Mouse (Mus musculus): Measurements from ENCODE around the gene Mbd4. TPM values are rescaled to one million over a fixed set of nuclear protein-coding genes. Genes with fewer than 3 reads are reported as not detected.

Gene Mbd4
- polyA plus RNA-seq (2016; fragmentation: Nextera tagmentation; extraction: Ambion mirVana), result 19.8 and 22.4 TPM in 2 replicates

DNA sequence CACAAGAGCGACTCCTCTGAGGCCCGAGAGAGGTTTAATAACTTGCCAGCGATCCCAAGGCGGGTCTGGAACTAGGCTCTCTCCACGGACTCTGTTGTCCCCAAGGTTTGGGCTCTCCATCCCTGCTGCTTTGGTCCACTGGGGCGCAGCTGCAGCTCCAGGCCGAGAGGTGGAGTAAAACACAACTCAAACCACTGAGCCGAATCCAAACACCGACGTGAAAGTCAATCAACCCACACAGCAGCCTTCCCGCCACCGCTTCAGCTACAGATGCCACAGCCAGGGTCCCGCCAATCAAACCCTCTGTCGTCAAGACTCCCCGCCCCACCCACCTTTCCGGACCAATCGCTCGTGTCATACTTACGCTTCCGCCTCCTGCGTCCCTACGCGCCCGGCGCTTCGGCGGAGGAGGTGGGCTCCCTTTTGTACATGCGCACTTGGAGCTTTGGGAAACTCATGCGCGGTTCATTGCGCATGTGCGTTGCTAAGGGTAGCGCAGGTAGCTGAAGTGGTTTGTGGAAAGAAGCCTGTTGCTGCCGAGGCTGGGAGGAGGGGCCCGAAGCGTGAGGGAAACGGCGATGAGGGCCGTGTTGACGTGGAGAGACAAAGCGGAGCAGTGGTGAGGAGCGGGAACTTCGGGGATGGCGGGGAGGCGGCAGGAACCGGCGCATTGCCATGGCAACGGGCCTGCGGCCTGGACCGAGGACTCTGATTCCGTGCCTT lies at the start of gene Mbd4, which contains the start of gene Ift122:
Gene Mbd4 (minus strand): TSS at position 281 of the 723 bp plus-strand sequence.
Gene Ift122 (plus strand): TSS at position 380 of the 723 bp plus-strand sequence.
- H3K9ac ChIP-seq, result peak within 1 kb of the TSS; percentile 63
- under 1% methylated on average over 51 of the region's 51 CpGs for WGBS
- ATAC-seq (ENCODE audit: low FRiP score), result peak; percentile 99
- peak within 1 kb of the TSS; percentile 83 for H3K27ac ChIP-seq
- H3K27me3 ChIP-seq, result no peaks in the 10 kb centered on the region
- H3K36me3 ChIP-seq, result peaks cover 8% of the 10 kb centered on the region; the same call in 1 of the 2 replicates
- no peaks in the 10 kb centered on the region for H3K9me3 ChIP-seq (replicated peaks)
- H3K4me1 ChIP-seq, result peaks cover 16% of the 10 kb centered on the region
- peak within 1 kb of the TSS; percentile 52 for H3K4me3 ChIP-seq
- H3K4me2 ChIP-seq (replicated peaks), result peak within 1 kb of the TSS; percentile 78

DNA sequence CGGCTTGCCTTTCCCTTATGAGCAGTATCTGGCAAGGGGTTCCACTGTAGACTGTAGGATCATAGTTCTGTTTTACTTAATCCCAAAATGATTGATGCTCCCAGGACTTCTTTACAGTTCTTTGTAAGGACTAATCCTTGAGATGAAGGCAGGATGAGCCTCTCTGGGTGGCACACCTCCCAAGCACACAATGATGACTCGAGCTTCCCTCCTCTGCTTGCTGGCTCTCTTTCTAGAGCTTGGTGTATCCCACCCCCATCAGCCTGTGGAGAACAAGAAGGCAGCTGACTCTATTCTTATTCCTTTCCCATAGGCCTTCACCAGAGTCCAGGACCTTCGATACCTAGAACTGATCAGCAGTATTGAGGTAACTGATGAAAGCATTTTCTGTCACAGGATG lies 49.4 kb upstream of the Mbd4 start:
- no peaks in the 10 kb centered on the region for H3K27me3 ChIP-seq
- peaks cover 3% of the 10 kb centered on the region; the same call in 1 of the 2 replicates for H3K4me1 ChIP-seq
- H3K36me3 ChIP-seq, result peaks cover 40% of the 10 kb centered on the region
- H3K9me3 ChIP-seq (replicated peaks), result no peaks in the 10 kb centered on the region
- H3K27ac ChIP-seq, result no peak overlapping the region
- WGBS, result 91% methylated on average over 3 of the region's 3 CpGs
- H3K4me2 ChIP-seq (replicated peaks), result no peak overlapping the region
- H3K9ac ChIP-seq, result no peak overlapping the region
- ATAC-seq (ENCODE audit: low FRiP score), result no peak
- no peak overlapping the region for H3K4me3 ChIP-seq

DNA sequence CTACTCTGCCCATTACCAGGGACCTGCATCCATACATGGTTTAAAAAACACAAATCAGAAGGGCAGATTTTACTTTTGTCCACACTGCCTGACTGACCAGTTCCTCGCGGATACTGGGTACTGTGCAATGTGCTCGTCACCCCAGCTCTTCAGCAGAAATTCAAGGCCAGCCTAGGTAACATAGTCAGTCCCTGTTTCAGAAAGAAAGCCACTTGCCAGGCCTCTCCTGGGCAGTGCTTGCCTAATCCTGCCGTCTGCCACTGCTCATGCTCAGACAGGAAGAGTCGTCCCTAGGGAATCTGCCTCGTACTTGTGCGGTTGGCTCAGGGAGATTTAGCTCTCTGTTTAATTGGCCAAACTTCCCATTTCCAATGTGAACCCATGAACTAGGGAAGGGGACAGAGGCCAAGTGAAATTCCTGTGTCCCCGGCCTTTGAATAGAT lies 48.3 kb upstream of the Mbd4 start:
- Histone ChIP-seq H3K9me3 (replicated peaks) (no peaks in the 10 kb centered on the region), H3K4me2 (replicated peaks) (no peak overlapping the region), H3K27me3 (no peaks in the 10 kb centered on the region), H3K4me1 (peaks cover 3% of the 10 kb centered on the region; the same call in 1 of the 2 replicates), H3K36me3 (peaks cover 29% of the 10 kb centered on the region), H3K27ac (no peak overlapping the region), H3K9ac (no peak overlapping the region), H3K4me3 (no peak overlapping the region)
- ATAC-seq (ENCODE audit: low FRiP score), result 0 out of 2 replicates have a peak, but pooled peaks have one; percentile 46
- 74% methylated on average over 8 of the region's 8 CpGs for WGBS

DNA sequence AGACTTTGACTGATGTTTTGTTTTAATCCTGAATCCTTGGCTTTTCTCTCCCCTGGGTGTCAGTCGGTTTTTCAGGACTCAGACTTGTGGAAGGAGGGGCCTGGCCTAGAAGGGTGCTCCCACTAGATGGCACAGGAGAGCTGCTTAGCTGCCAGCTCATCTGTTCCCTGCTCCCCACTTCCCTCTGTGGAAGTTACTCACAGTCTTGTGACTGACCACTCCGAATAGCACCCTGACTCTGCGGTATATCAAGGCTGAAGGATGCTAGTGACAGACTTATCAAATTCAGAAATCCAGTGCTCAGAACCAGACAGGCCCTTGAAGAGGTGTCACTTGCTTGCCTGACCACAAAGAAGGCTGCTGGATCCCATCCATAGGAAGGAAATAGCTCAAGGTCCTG lies 47.9 kb upstream of the Mbd4 start:
- Histone ChIP-seq H3K4me1 (peaks cover 6% of the 10 kb centered on the region; the same call in 1 of the 2 replicates), H3K4me2 (replicated peaks) (no peak overlapping the region), H3K36me3 (peaks cover 25% of the 10 kb centered on the region; the same call in 1 of the 2 replicates), H3K27ac (no peak overlapping the region), H3K4me3 (no peak overlapping the region), H3K27me3 (no peaks in the 10 kb centered on the region), H3K9ac (no peak overlapping the region), H3K9me3 (replicated peaks) (no peaks in the 10 kb centered on the region)
- 18% methylated on average over 3 of the region's 3 CpGs for WGBS
- ATAC-seq (ENCODE audit: low FRiP score), result 0 out of 2 replicates have a peak, but pooled peaks have one; percentile 46

DNA sequence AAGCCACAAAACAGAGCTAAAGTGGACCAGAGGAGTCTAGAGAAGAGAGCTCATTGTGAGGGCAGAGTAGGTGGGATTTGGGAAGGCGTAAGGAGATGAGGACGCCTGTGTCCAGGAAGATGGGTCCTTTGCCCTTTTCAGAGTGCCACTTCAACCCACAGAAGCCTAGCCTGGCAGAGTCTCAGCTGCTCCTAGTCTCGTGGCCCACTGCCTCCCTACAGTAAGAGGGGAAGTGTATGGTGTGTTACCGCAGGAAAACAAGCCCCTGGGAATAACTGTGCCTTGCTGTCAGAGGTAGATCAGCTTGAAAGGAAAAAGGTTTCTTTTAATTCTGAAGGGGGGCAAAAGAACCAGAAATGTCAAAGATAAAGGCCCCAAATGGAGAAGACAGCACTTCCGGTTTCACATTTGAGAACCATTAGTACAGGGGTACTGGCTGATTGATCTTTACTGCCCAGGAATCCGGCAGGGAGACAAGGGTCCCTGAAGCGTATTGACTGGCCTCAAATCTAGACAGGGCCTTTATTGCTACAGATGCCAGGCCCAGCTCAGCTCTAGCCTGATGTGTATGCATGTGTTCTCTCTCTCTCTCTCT lies 44.9 kb upstream of the Mbd4 start:
- Histone ChIP-seq H3K4me1 (peaks cover 8% of the 10 kb centered on the region; the same call in 1 of the 2 replicates), H3K27me3 (no peaks in the 10 kb centered on the region; the same call in 1 of the 2 replicates), H3K4me3 (no peak overlapping the region), H3K9ac (no peak overlapping the region), H3K9me3 (replicated peaks) (no peaks in the 10 kb centered on the region), H3K36me3 (peaks cover 20% of the 10 kb centered on the region), H3K4me2 (replicated peaks) (no peak overlapping the region), H3K27ac (no peak overlapping the region)
- ATAC-seq (ENCODE audit: low FRiP score), result no peak
- WGBS, result 78% methylated on average over 7 of the region's 7 CpGs

DNA sequence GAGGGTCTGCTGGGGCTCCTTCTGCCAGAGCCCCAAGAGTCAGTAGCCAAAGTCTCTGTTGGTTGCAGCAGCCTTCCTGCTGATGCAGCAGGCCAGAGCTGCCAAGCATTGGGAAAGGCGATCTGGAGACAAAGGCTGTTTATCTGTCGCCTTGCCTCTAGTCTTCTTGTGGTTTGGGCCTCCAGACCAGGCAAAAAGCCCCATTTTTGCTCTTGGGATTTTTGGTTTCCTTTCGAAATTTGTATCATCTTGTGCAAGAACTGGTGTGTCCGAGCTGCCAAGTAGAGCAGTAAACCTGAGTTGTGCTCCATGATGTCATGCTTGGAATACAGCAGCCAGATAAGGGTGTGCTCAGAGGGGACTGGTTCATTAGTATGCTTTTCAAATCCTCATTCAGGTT lies 43.9 kb upstream of the Mbd4 start:
- Histone ChIP-seq H3K36me3 (peaks cover 25% of the 10 kb centered on the region), H3K9me3 (replicated peaks) (no peaks in the 10 kb centered on the region), H3K4me2 (replicated peaks) (no peak overlapping the region), H3K4me1 (peaks cover 13% of the 10 kb centered on the region), H3K9ac (0 out of 2 replicates have a peak overlapping the region, but pooled peaks have one; percentile 2), H3K27me3 (no peaks in the 10 kb centered on the region; the same call in 1 of the 2 replicates), H3K27ac (no peak overlapping the region), H3K4me3 (no peak overlapping the region)
- ATAC-seq (ENCODE audit: low FRiP score), result no peak
- 81% methylated on average over 4 of the region's 4 CpGs for WGBS

DNA sequence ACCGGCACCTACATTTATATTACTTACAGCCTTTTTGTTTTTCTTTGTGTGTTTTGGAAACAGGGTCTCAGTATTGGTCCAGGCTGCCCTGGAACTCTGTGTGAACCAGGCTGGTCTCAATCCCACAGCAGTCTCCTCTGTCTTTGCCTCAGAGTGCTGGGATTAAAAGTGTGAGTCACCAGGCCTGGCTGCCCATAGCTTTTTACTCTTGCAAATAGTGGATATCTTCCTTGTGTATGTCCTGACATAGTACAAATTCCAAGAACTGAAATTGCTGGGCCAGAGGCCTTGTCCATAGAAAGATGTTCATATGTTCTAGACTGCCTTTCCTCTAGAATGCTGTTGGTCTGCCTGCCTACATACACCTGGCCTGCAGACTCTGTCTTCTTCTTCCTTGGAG lies 43.2 kb upstream of the Mbd4 start:
- H3K27ac ChIP-seq, result no peak overlapping the region
- ATAC-seq (ENCODE audit: low FRiP score), result no peak
- H3K4me2 ChIP-seq (replicated peaks), result no peak overlapping the region
- H3K4me3 ChIP-seq, result no peak overlapping the region
- WGBS, result 41% methylated on average over 1 of the region's 1 CpGs
- peaks cover 28% of the 10 kb centered on the region for H3K36me3 ChIP-seq
- no peaks in the 10 kb centered on the region for H3K9me3 ChIP-seq (replicated peaks)
- H3K9ac ChIP-seq, result no peak overlapping the region
- peaks cover 17% of the 10 kb centered on the region for H3K4me1 ChIP-seq
- H3K27me3 ChIP-seq, result no peaks in the 10 kb centered on the region; the same call in 1 of the 2 replicates

DNA sequence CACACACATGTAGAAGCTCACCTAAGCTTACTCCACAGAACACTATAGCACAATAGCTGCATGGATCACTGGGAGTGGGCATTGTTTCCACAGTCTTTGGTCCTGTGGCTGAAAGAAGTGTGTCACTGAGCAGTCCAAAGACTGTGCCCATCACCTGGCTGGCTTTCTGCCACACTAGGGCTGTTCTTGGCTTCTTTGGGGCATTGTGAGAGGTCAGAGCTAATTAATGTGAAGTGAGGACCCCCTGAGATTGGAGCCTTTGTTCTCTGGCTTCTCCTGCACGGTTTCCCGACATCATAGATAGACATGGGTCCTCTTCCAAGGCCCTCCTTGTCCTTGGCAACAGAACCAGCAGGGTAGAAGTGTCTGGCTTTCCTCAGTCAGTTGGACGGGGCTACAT lies 39.2 kb upstream of the Mbd4 start:
- Histone ChIP-seq H3K36me3 (peaks cover 37% of the 10 kb centered on the region), H3K9ac (no peak overlapping the region), H3K4me1 (peaks cover 21% of the 10 kb centered on the region), H3K9me3 (replicated peaks) (no peaks in the 10 kb centered on the region; the same call in 1 of the 2 replicates), H3K4me2 (replicated peaks) (no peak overlapping the region), H3K27me3 (no peaks in the 10 kb centered on the region; the same call in 1 of the 2 replicates), H3K4me3 (no peak overlapping the region), H3K27ac (no peak overlapping the region)
- no peak for ATAC-seq (ENCODE audit: low FRiP score)
- WGBS, result 64% methylated on average over 3 of the region's 3 CpGs

DNA sequence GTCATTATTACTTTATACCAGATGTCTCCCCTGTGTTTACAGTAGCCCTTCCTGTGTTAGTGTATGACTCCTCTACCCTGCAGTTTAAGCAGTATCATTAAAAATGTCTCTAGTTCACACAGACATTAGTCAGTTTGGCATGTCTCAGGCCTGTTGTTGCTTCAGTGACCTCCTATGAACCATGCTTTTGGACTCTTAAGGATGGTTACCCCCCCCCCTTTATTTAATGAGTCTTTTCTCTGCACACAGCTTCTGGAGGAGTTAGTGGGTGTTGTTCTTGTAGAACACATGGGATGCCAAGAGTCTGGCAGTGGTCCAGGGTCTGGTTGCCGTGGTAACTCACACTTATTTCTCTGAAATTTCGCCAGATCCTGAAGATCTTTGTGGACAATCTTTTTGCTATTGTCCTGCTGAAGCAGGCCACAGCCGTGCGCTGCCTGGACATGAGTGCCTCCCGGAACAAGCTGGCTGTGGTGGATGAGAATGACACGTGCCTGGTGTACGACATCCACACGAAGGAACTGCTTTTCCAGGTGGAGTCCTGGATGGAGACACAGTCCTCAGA lies 38.4 kb upstream of the Mbd4 start:
- peaks cover 44% of the 10 kb centered on the region for H3K36me3 ChIP-seq
- no peak overlapping the region for H3K27ac ChIP-seq
- peak; percentile 54 for ATAC-seq (ENCODE audit: low FRiP score)
- H3K4me2 ChIP-seq (replicated peaks), result no peak overlapping the region
- 35% methylated on average over 8 of the region's 8 CpGs for WGBS
- no peak overlapping the region for H3K4me3 ChIP-seq
- H3K9ac ChIP-seq, result no peak overlapping the region
- no peaks in the 10 kb centered on the region; the same call in 1 of the 2 replicates for H3K9me3 ChIP-seq (replicated peaks)
- no peaks in the 10 kb centered on the region; the same call in 1 of the 2 replicates for H3K27me3 ChIP-seq
- H3K4me1 ChIP-seq, result peaks cover 21% of the 10 kb centered on the region

DNA sequence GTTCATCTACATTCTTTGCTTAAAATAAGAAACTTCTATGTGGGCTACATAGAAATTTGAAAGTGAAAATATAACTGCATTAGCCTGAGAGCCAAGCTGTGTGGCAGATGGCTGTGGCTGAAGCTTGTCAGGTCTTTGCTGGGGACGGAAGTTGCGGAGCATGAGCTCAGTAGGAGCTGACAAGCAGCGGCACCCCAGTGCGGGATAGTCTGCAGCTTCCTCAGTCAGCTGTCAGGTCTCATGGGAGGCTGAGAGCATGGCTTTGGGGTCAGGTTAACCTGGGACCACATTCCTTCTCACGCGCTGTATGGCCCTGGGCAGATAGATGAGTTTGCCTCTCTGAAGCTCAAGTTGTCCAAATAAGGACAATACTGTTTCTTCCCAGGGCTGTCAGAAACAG lies 37.9 kb upstream of the Mbd4 start:
- Histone ChIP-seq H3K4me3 (no peak overlapping the region), H3K4me1 (peaks cover 19% of the 10 kb centered on the region), H3K4me2 (replicated peaks) (no peak overlapping the region), H3K27ac (0 out of 2 replicates have a peak overlapping the region, but pooled peaks have one; percentile 23), H3K36me3 (peaks cover 46% of the 10 kb centered on the region), H3K27me3 (no peaks in the 10 kb centered on the region; the same call in 1 of the 2 replicates), H3K9me3 (replicated peaks) (no peaks in the 10 kb centered on the region; the same call in 1 of the 2 replicates), H3K9ac (no peak overlapping the region)
- WGBS, result 66% methylated on average over 6 of the region's 6 CpGs
- peak; percentile 35; the same call in 1 of the 2 replicates for ATAC-seq (ENCODE audit: low FRiP score)

DNA sequence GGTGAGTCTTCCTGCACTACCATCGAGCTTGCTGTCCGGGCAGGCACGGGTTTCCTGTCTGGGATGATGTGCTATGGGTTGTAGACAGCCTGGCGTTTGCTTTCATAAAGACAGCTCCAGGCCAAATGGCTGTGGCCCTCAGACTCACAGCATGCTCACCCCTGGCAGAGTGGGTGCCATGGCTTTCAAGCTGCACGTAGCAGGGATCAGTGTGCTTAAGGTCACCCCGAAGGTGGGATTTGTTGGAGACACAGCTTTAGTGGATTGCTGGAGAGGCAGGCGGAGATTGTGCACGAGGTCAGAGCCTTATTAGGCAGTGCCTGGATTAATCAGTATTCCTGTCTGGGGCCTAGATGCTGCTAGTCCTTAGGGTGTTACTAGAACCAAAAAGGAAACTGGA lies 37.4 kb upstream of the Mbd4 start:
- Histone ChIP-seq H3K9me3 (replicated peaks) (no peaks in the 10 kb centered on the region; the same call in 1 of the 2 replicates), H3K4me2 (replicated peaks) (no peak overlapping the region), H3K36me3 (peaks cover 46% of the 10 kb centered on the region), H3K9ac (no peak overlapping the region), H3K27ac (no peak overlapping the region), H3K4me3 (no peak overlapping the region), H3K27me3 (no peaks in the 10 kb centered on the region; the same call in 1 of the 2 replicates), H3K4me1 (peaks cover 17% of the 10 kb centered on the region)
- 82% methylated on average over 8 of the region's 8 CpGs for WGBS
- ATAC-seq (ENCODE audit: low FRiP score), result no peak

DNA sequence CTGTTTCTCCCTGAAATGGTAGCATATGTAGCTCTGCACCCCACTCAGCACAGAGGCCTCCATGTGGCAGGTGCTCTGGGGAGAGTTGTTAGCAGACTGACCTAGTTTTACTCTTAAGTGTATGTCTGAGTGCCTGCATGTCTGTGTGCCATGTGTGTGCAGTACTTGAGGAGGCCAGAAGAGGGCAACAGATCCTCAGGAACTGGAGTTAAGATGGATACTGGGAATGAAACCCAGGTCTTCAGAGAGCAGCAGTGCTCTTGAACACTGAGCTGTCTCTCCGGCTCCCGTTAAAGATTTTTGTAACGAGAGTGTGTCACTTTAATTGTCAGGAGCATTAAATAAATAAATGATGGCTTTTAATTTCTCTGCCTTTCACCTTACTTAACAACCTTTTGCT lies 35.1 kb upstream of the Mbd4 start:
- Histone ChIP-seq H3K4me3 (no peak overlapping the region), H3K27me3 (no peaks in the 10 kb centered on the region; the same call in 1 of the 2 replicates), H3K9me3 (replicated peaks) (no peaks in the 10 kb centered on the region; the same call in 1 of the 2 replicates), H3K4me1 (peaks cover 17% of the 10 kb centered on the region), H3K4me2 (replicated peaks) (no peak overlapping the region), H3K36me3 (peaks cover 37% of the 10 kb centered on the region), H3K27ac (no peak overlapping the region), H3K9ac (no peak overlapping the region)
- no peak for ATAC-seq (ENCODE audit: low FRiP score)
- WGBS, result 98% methylated on average over 3 of the region's 3 CpGs

Data from hindbrain, embryonic 12.5 days (tissue).